Mouse (Mus musculus) urinary bladder, postnatal 0 days (tissue): ENCODE data around the gene Tinag. TPM values are rescaled to one million over a fixed set of nuclear protein-coding genes. Genes with fewer than 3 reads are reported as not detected.

Source experiments
- polyA plus RNA-seq: library from polyadenylated mRNA; unstranded; fragments of >200 nt; fragmentation: Nextera tagmentation; extraction: Ambion mirVana; gene quantifications from 2 replicates; pipeline ENCODE4 v1.2.1, GENCODE M21; 2015

The Tinag gene
- 0.08 and 0.19 TPM in 2 replicates for polyA plus RNA-seq

GRCm38 (mm10) chr9:77045585-77045984 lies at the start of gene Tinag:
TSS of gene Tinag (minus strand) at chr9:77045794.

